Mouse (Mus musculus) gastrocnemius, postnatal 14 days (tissue): Measurements from ENCODE around the gene Anxa1. TPM values are rescaled to one million over a fixed set of nuclear protein-coding genes. Genes with fewer than 3 reads are reported as not detected.

ENCODE experiments used
- DNase-seq: peaks from one replicate; pipeline ENCODE4 v3.0.0; 2021; ENCODE audit warnings: mixed read lengths
- intact Hi-C: fragments of 180-260 bp; cut with DNase I; formaldehyde crosslinking; loops from one replicate; pipeline ENCODE4 v1.15.1; 2025; ENCODE audit warnings: low total_unique reads
- long read RNA-seq, 2 experiments: library from polyadenylated mRNA; stranded (forward); transcript quantifications; one replicate each; pipeline ENCODE4 v2.0.0; 2021
- total RNA-seq, 2 experiments: library from RNA; stranded (reverse); gene quantifications; 2 replicates each; pipeline ENCODE4 v1.2.3; 2021

Gene Anxa1
- total RNA-seq, result 10 to 100 TPM; 21.7 to 22.2 TPM
- long read RNA-seq, experiment 1, transcript Anxa1-201 (13 exons, 1,674 nt), result major isoform, 29 of 32 reads
- long read RNA-seq, experiment 1, partial matches to known transcripts, result 3 of 32 reads
- long read RNA-seq, experiment 1, other reads (novel, unspliced or antisense), result 0 of 32 reads
- long read RNA-seq, experiment 2, transcript Anxa1-201 (13 exons, 1,674 nt), result major isoform, 23 of 25 reads
- long read RNA-seq, experiment 2, partial matches to known transcripts, result 0 of 25 reads
- long read RNA-seq, experiment 2, other reads (novel, unspliced or antisense), result 2 of 25 reads

DNA sequence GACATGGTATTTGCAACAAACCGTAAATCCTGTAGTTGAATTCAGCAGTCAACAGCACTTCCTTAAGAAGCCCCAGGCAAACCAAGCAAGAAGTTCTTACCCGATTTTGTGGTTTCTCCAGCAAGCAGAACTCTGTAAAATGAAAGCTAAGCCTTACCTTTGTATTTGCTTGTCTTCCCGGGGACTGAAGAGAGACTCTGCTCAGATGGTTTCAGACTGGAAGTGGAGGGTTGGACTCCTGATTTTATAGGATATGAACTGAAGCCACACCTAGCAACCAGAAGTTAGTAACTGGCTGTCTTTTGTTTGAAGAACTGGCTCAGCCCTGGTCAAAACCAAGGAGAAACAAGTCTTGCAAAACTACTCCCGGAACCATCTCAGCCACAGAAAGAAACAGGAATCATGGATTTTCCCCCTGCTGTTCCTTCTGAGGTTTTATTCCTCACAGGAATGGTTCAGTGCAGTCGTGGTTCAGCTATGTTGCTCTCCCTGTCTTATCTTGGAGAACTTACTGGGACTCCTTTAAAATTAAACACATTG lies at the start of gene Anxa1:
Anxa1 (minus strand) TSS at position 490 of the 540 bp plus-strand sequence.
- no peak for DNase-seq
- intact Hi-C loops, result no loop called here

GRCm38 (mm10) chr19:20437043-20437442 lies 46.3 kb upstream of the Anxa1 start:
- peak; percentile 37 for DNase-seq
- intact Hi-C loops, result no loop called here

- intact Hi-C loops, result loop anchor here (5.0 kb wide), 1 partner anchor 67 kb away; no protein-coding TSS in a partner anchor
- DNase-seq, result peak; percentile 46
Measured at GRCm38 (mm10) chr19:20434541-20434940, 43.8 kb upstream of the Anxa1 start.

DNA sequence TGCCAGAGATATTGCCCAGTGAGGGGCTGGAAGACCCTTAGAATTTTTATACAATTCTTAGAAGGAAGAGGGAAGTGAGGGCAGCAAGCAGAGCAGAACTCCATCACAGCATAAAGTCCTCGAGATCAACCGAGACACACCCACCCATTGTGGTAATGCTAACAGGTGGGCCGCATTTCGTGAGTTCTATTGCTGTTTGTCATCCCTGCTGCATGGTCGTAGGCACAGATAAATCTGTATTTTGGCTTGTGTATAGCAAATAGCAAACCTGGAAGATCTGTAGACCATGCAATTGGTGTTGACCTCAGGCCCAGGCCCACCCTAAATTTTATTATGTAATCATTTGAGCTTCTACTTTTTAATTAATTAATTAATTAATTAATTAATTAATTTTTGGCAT lies 43.2 kb upstream of the Anxa1 start:
- no peak for DNase-seq
- intact Hi-C loops, result loop anchor here (5.0 kb wide), 1 partner anchor 67 kb away; no protein-coding TSS in a partner anchor

GRCm38 (mm10) chr19:20426443-20427161 lies 35.9 kb upstream of the Anxa1 start:
- no peak for DNase-seq
- intact Hi-C loops, result no loop called here

GRCm38 (mm10) chr19:20411276-20411675 lies 20.5 kb upstream of the Anxa1 start:
- no peak for DNase-seq
- intact Hi-C loops, result no loop called here

- intact Hi-C loops, result no loop called here
- DNase-seq, result no peak
Measured at GRCm38 (mm10) chr19:20409541-20410528, 19.1 kb upstream of the Anxa1 start.

- intact Hi-C loops, result no loop called here
- no peak for DNase-seq
Measured at GRCm38 (mm10) chr19:20406475-20406874, 15.7 kb upstream of the Anxa1 start.

DNA sequence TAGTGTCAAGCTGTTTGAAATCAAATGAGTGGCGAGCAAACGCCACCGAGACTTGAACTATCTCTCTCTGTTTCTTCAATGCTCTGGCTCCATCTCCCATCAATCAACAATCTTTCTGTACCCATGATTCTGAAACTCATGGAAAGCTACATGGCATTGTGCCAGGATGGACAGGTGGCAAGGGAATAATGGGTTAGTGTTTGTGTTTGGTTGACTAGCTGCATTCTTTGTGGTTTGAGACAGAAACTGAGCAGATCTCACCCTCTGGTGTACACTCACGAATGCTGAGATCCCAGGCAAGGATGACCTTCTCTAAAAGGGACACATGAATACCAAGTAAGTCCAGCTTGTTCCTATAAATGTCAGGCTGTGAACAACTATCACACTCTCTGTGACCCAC lies 14.3 kb upstream of the Anxa1 start:
- DNase-seq, result no peak
- intact Hi-C loops, result no loop called here

- intact Hi-C loops, result no loop called here
- DNase-seq, result no peak
Measured at GRCm38 (mm10) chr19:20403740-20404139, 13.0 kb upstream of the Anxa1 start.

DNA sequence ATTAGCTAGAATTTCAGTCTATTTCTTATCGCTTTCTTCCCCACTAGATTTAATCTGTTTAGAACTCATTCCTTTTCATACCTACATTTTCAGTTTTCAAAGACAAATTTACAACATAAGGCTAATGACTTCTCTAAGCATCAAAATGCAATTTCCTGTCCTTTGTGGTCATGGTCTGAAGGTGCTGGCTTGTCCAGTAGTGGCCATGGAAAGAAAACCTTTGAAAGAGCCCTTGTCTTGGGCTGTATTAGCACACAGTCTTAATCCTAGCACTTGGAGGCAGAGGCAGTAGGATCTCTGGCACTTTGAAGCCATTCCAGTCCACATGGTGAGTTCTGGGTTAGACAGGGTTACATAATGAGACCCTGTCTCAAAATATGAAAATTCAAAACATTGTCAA lies 12.5 kb upstream of the Anxa1 start:
- DNase-seq, result no peak
- intact Hi-C loops, result no loop called here

DNA sequence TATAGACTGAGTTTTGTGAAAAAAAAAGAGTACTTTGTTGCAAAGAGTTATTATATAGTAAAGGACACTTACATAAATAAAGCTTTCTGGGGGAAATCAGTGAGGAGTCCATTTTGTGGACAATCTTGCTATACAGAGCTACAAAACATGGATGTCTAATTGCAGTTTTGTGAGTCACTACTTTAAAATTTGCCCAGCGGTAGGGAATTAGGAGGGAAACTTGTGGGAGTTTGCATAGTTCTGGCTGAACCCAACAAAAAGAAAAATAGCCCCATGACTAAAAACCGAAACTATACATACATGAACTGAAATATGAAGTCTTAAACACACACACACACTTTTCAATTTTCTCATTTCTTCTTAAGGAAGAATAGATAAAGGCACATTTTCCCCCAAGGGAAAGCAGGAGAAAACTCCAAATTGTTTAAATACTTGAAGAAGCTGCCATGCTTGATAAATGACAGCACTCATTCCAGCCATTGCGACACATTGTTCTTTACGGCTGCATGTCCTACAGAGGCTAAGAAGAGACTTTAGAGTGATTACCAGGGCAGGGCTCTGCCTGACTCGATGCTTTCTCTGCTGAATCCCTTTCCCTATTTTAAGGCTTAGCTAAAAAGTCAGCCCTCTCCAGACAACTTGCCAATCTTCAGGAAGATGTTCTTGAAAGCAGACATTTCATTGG lies 11.9 kb upstream of the Anxa1 start:
- no peak for DNase-seq
- intact Hi-C loops, result no loop called here

DNA sequence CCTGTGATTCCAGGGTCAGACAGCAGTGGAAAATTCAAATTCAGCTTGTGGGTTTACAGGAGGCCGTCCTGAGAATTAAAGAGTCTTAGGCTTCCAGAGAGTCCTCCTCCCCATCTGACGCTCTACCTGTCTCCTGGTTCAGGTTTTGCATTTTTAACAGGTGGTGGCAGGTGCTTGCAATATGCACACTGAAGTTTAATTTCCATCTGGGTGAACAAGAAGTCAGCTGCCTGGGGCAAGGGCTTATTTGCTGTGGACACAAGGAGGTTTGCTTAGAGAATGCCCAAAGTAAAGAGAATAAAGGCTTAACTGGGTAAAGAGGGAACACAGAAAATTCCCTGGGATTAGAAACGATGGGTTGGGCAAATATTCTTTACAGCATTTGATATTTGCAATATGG lies 11.2 kb upstream of the Anxa1 start:
- intact Hi-C loops, result no loop called here
- no peak for DNase-seq

GRCm38 (mm10) chr19:20399187-20399586 lies 8.4 kb upstream of the Anxa1 start:
- DNase-seq, result no peak
- intact Hi-C loops, result no loop called here

GRCm38 (mm10) chr19:20397092-20397491 lies 6.3 kb upstream of the Anxa1 start:
- intact Hi-C loops, result no loop called here
- DNase-seq, result no peak

DNA sequence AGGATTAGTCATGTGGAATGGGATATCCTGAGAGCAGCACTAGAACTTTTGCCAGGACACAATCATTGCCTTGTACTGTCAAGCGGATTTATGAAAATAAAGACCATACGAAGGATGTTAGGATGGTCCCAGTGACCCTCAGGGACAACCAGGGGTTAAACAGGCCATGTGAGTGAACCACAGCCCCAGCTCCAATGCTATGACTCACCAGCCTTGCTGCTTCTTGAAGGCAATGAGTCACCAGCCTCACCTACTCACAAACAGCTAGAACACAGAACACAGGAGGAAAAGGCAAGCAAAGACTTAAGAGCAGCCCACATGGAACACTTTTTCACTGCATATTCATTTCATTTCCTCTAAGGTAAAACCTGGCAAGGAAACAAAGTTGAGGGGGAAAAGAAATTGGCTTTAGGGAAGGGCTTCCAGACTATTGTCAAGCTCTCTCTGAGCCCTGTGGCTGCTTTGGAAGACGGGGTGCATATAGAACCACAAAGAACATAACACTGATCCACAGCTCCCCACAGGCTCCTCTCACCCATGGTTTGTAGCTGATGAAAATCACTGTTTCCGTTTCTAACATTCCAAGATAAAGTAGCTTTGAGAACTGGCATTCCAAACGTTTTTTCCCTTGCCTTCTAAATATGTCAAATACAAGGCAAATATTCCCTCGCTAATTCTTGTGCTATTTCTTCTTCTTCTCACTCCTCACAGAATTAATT lies 3.0 kb upstream of the Anxa1 start:
- DNase-seq, result no peak
- intact Hi-C loops, result no loop called here

GRCm38 (mm10) chr19:20389723-20390122 lies 1.0 kb downstream of the Anxa1 start:
- intact Hi-C loops, result no loop called here
- DNase-seq, result no peak

GRCm38 (mm10) chr19:20389245-20389644 lies 1.5 kb downstream of the Anxa1 start:
- DNase-seq, result no peak
- intact Hi-C loops, result no loop called here
